Mouse (Mus musculus): ENCODE results near the gene Ripk4. TPM values are rescaled to one million over a fixed set of nuclear protein-coding genes. Genes with fewer than 3 reads are reported as not detected.
A peak's percentile ranks its signal among the peaks of the same experiment; 100 is the strongest.

Gene Ripk4
- polyA plus RNA-seq, 1 experiment from 2014 or later, result 11.6 TPM

DNA sequence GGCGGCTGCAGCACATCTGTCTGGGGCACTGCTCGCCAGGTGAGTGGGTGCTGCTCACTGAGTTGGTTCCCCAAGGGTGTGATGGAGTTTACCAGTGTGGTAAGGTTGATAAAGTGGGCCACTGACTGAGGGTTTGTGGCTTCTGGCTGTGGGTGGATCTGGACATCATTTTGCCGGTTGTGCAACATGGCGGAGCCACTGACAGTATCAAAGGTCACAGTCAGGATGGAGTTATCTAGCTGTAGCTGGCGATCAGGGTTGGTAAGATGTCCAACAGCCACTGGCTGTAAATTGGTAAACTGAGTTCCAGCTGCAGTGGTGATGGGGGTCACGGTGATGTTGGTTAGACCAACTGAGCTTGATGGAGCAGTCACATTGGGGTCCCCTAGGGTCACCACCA, 30.7 kb upstream of the Ripk4 start:
- TF ChIP-seq CTCF (IDR thresholded peaks at IDR 0.05; ENCODE audit: low read depth), result no peak
- no peak overlapping the region for H3K27ac ChIP-seq (ENCODE audit: low read depth)
- H3K36me3 ChIP-seq (ENCODE audit: insufficient read depth), result peaks cover 67% of the 10 kb centered on the region
- 92% methylated on average over 6 of the region's 6 CpGs for WGBS
- no peaks in the 10 kb centered on the region for H3K9me3 ChIP-seq (ENCODE audit: low read depth, low read length)
- DNase-seq, result no peak
- H3K4me1 ChIP-seq (ENCODE audit: insufficient read depth), result no peaks in the 10 kb centered on the region
- H3K4me3 ChIP-seq (ENCODE audit: low read depth, low read length), result no peak overlapping the region
- no peak for ATAC-seq (ENCODE audit: insufficient read depth)
- no peak overlapping the region for H3K9ac ChIP-seq
- H3K4me2 ChIP-seq, result no peak overlapping the region
- H3K27me3 ChIP-seq (ENCODE audit: insufficient read depth, low read length), result no peaks in the 10 kb centered on the region

DNA sequence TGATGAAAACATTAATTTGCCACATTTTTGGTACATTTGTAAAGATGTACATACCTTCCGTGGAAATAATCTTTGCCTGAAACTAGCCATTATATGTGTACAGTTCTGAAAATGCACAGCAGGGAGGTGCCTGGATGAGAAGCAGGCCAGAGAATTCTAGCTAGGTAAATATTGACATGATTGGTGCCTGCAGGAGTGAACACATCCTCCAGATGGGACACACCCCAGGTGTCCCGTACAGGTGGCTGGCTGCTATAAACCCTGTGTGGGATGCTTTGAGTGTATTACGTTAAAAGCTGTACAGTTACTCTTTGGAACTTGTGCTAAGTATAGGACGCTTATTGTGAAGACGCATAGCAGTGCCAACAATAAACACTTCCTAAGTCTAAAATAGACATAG, 19.5 kb upstream of the Ripk4 start:
- DNase-seq (no peak), ATAC-seq (ENCODE audit: insufficient read depth) (no peak)
- H3K4me3 ChIP-seq (ENCODE audit: low read depth, low read length), result no peak overlapping the region
- H3K9me3 ChIP-seq (ENCODE audit: low read depth, low read length), result no peaks in the 10 kb centered on the region
- no peak overlapping the region for H3K27ac ChIP-seq (ENCODE audit: low read depth)
- no peak for TF ChIP-seq CTCF (IDR thresholded peaks at IDR 0.05; ENCODE audit: low read depth)
- no peak overlapping the region for H3K4me2 ChIP-seq
- H3K27me3 ChIP-seq (ENCODE audit: insufficient read depth, low read length), result no peaks in the 10 kb centered on the region
- WGBS, result 75% methylated on average over 5 of the region's 5 CpGs
- H3K9ac ChIP-seq, result no peak overlapping the region
- no peaks in the 10 kb centered on the region for H3K36me3 ChIP-seq (ENCODE audit: insufficient read depth)
- H3K4me1 ChIP-seq (ENCODE audit: insufficient read depth), result no peaks in the 10 kb centered on the region

DNA sequence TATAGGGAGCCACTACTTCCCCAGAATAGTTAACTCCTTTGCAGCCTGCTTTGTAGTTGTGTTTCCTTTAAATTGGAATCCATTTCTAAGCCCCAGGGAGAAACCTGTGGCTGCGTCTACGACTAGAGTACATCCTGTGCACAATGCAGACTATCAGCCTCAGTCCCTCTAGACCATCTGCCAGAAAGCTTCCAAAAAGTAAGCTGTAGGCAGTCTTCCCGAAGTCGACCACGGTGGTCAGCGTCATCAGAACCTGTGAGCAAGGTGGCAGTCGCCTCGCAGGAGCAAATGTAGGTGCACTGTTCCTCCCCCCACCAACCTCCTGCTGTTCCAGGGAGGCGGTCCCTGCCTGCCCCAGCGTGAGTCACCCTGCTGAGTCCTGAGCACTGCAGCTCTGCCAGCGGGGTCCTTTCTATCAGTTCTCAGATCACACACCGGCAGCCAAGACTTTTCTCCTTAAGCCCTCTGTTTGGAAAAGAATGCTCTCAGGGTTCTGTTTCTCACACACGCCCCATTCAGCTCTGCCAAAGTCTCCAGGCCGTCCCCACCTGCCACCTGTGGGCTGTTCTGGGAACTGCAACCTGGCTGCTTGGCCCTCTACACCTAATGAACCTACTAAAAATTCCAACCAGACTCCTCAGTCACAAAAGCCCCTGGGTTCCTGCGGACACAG, 14.9 kb upstream of the Ripk4 start:
- no peak overlapping the region; the same call in 1 of the 2 replicates for H3K27ac ChIP-seq (ENCODE audit: low read depth)
- DNase-seq, result peak; percentile 85
- H3K4me2 ChIP-seq, result peak overlapping the region; percentile 37; the same call in 1 of the 2 replicates

DNA sequence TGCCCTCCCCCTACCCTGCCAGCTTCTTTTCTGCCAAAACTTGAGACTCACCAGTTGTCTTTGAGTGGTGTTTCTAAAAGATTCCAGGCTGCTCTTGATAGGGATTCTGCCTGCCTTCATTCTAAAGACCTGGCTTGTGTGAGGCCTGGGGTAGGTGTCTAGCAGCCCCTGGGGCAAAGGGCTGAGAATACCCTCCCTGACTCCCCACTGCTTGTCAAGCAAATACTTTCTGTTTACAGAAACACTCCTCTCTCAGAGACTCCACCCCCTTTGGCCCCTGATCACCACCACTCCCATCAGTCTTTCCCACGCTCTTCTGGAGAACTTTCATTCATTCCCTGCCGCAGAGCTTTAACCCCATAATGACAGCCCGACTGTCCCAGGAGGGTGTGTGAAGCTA, 2.9 kb upstream of the Ripk4 start:
- H3K4me2 ChIP-seq, result no peak overlapping the region
- peaks cover 32% of the 10 kb centered on the region for H3K27me3 ChIP-seq (ENCODE audit: insufficient read depth, low read length)
- ATAC-seq (ENCODE audit: insufficient read depth) (peak; percentile 71), DNase-seq (peak; percentile 68)
- H3K9me3 ChIP-seq (ENCODE audit: low read depth, low read length), result no peaks in the 10 kb centered on the region
- H3K9ac ChIP-seq, result no peak overlapping the region
- H3K4me3 ChIP-seq (ENCODE audit: low read depth, low read length), result no peak overlapping the region
- 5% methylated on average over 3 of the region's 3 CpGs for whole genome bisulfite sequencing
- H3K36me3 ChIP-seq (ENCODE audit: insufficient read depth), result no peaks in the 10 kb centered on the region
- H3K4me1 ChIP-seq (ENCODE audit: insufficient read depth), result peaks cover 10% of the 10 kb centered on the region; the same call in 1 of the 2 replicates
- TF ChIP-seq CTCF (IDR thresholded peaks at IDR 0.05; ENCODE audit: low read depth), result no peak
- H3K27ac ChIP-seq (ENCODE audit: low read depth), result no peak overlapping the region

More for the DNA sequence above, 14.9 kb upstream of the Ripk4 start:
- no peak overlapping the region for H3K9ac ChIP-seq
- H3K9me3 ChIP-seq (ENCODE audit: low read depth, low read length), result no peaks in the 10 kb centered on the region
- peak; percentile 93 for ATAC-seq (ENCODE audit: insufficient read depth)
- 27% methylated on average over 15 of the region's 15 CpGs for WGBS
- TF ChIP-seq CTCF (IDR thresholded peaks at IDR 0.05; ENCODE audit: low read depth), result peak; percentile 86
- H3K4me1 ChIP-seq (ENCODE audit: insufficient read depth), result no peaks in the 10 kb centered on the region
- H3K4me3 ChIP-seq (ENCODE audit: low read depth, low read length), result no peak overlapping the region; the same call in 1 of the 2 replicates
- no peaks in the 10 kb centered on the region for H3K36me3 ChIP-seq (ENCODE audit: insufficient read depth)
- H3K27me3 ChIP-seq (ENCODE audit: insufficient read depth, low read length), result no peaks in the 10 kb centered on the region

DNA sequence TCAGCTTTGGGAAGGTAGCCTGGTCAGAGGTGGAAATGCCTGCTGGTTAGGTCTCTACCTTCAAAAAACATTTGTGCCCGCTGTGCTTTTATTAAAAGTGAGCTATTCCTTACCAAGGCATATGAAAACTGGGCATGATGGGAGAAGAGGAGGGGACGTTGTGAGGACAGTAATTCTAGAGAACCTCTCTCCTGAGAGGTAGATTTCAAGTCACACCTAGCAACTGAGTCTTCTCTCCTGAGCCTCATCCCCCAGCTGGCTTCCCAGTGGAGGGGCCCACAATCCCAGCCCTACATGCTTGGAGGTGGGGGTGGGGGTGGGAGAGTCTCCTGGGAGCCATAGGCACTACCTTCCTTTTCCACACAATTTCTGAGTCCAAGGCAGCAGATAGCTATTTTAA, 1.0 kb upstream of the Ripk4 start:
- TF ChIP-seq CTCF (IDR thresholded peaks at IDR 0.05; ENCODE audit: low read depth), result no peak
- H3K27ac ChIP-seq (ENCODE audit: low read depth), result no peak overlapping the region
- H3K9me3 ChIP-seq (ENCODE audit: low read depth, low read length), result no peaks in the 10 kb centered on the region
- no peak overlapping the region for H3K4me2 ChIP-seq
- peaks cover 38% of the 10 kb centered on the region for H3K27me3 ChIP-seq (ENCODE audit: insufficient read depth, low read length)
- no peak overlapping the region for H3K9ac ChIP-seq
- peaks cover 12% of the 10 kb centered on the region; the same call in 1 of the 2 replicates for H3K4me1 ChIP-seq (ENCODE audit: insufficient read depth)
- no peak overlapping the region for H3K4me3 ChIP-seq (ENCODE audit: low read depth, low read length)
- DNase-seq (no peak), ATAC-seq (ENCODE audit: insufficient read depth) (no peak)
- no peaks in the 10 kb centered on the region for H3K36me3 ChIP-seq (ENCODE audit: insufficient read depth)
- 48% methylated on average over 2 of the region's 2 CpGs for WGBS

DNA sequence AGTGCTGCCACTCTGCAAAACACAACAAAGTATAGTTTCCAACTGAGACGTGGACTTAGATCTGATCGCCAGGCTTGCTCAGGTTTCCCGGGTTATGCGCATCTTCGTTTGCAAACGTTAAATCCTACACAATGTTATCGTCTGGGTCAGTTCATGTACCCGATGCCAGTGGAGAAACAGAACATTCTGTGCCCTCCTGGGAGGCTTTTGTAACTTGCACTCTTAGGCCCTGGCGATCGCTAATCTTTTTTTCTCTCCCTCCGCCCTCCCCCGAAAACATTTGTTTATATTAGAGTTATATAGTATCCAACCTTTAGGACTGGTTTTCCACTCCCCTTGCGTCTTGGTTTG, 378 bp upstream of the Ripk4 start:
- 7% methylated on average over 13 of the region's 13 CpGs for WGBS
- ATAC-seq (ENCODE audit: insufficient read depth), result no peak
- H3K4me1 ChIP-seq (ENCODE audit: insufficient read depth), result peaks cover 12% of the 10 kb centered on the region; the same call in 1 of the 2 replicates
- H3K4me3 ChIP-seq (ENCODE audit: low read depth, low read length), result peak overlapping the region; percentile 52
- H3K4me2 ChIP-seq, result peak overlapping the region; percentile 66
- H3K27ac ChIP-seq (ENCODE audit: low read depth), result no peak overlapping the region
- H3K36me3 ChIP-seq (ENCODE audit: insufficient read depth), result no peaks in the 10 kb centered on the region
- H3K9me3 ChIP-seq (ENCODE audit: low read depth, low read length), result no peaks in the 10 kb centered on the region
- peaks cover 38% of the 10 kb centered on the region for H3K27me3 ChIP-seq (ENCODE audit: insufficient read depth, low read length)
- peak overlapping the region; percentile 32; the same call in 1 of the 2 replicates for H3K9ac ChIP-seq
- DNase-seq, result peak; percentile 12
- no peak for TF ChIP-seq CTCF (IDR thresholded peaks at IDR 0.05; ENCODE audit: low read depth)

DNA sequence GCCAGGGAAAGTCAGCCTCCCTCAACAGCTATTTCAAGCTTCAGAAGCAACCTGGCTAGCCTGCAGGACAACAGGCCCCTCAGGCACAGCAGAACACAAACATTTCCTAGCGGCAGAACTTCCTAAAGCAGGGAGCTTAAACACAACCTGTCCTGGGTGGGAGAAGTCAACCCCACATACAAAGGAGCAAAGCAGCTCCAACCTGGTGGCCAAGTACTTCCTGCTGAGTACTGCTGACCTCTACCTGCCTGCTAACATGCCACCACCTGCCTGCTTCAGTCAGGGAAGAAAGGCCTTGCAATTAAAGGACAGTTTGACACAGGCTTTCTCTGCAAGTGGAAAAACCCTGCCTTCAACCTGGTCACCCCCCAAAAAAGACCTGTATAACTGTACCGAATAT, 1.8 kb downstream of the Ripk4 start:
- WGBS, result 49% methylated on average over 2 of the region's 2 CpGs
- no peak for DNase-seq
- peaks cover 38% of the 10 kb centered on the region for H3K27me3 ChIP-seq (ENCODE audit: insufficient read depth, low read length)
- peak overlapping the region; percentile 52 for H3K4me3 ChIP-seq (ENCODE audit: low read depth, low read length)
- H3K4me2 ChIP-seq, result peak overlapping the region; percentile 66
- peaks cover 9% of the 10 kb centered on the region; the same call in 1 of the 2 replicates for H3K4me1 ChIP-seq (ENCODE audit: insufficient read depth)
- no peaks in the 10 kb centered on the region for H3K9me3 ChIP-seq (ENCODE audit: low read depth, low read length)
- no peak for ATAC-seq (ENCODE audit: insufficient read depth)
- H3K27ac ChIP-seq (ENCODE audit: low read depth), result no peak overlapping the region
- no peak overlapping the region for H3K9ac ChIP-seq
- no peak for TF ChIP-seq CTCF (IDR thresholded peaks at IDR 0.05; ENCODE audit: low read depth)
- H3K36me3 ChIP-seq (ENCODE audit: insufficient read depth), result no peaks in the 10 kb centered on the region

Measured in lung, embryonic 14.5 days (tissue).